Mouse (Mus musculus) ES-Bruce4 (cell line): ENCODE measurements around the gene Gm43064.

Experiments used
- CTCF ChIP-seq: IDR thresholded peaks from one replicate; pipeline ENCODE4 v1.8.1; 2011; ENCODE audit warnings: low read depth, low read length
- POLR2A ChIP-seq: IDR thresholded peaks from one replicate; pipeline ENCODE4 v1.8.1; 2011; ENCODE audit warnings: low read length; ENCODE audit not compliant: insufficient read depth

- TF ChIP-seq CTCF = no peak
- TF ChIP-seq POLR2A = no peak
These were observed 54.8 kb downstream of the Gm43064 start for GRCm38 (mm10) chr3:103864200-103864599.
